Mouse (Mus musculus): ENCODE results near the gene Acap1.

DNA sequence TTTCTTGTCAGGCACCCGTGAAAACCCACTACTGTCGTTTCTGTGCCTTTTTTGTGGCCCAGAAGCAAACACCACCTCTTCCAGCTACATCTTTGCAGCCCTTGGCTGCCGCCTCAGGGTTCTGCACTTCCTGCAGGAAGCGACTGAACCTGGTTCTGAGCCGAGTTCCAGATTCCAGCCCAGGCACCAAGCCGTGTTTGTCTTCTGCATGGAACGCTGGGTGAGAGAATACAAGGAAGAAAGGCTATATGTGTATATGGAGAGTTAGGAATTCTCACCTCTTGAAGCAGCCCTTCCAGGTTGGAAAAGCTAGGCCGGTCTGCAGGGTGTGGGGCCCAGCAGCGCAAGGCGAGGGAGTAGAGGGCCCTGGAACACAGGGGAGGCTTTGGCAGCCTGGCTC, 40.7 kb downstream of the Acap1 start:
- TF ChIP-seq CTCF (IDR thresholded peaks at IDR 0.05; ENCODE audit: low read depth) (no peak), EP300 (IDR thresholded peaks at IDR 0.05; ENCODE audit: low read depth) (no peak)

Measured in liver, embryonic 14.5 days (tissue).